Mouse (Mus musculus) limb, embryonic 11.5 days (tissue): ENCODE results near the gene AF067063. TPM values are rescaled to one million over a fixed set of nuclear protein-coding genes. Genes with fewer than 3 reads are reported as not detected.
A peak's percentile ranks its signal among the peaks of the same experiment; 100 is the strongest.
"Not testable (repeated sequence)": the region's sequence is repeated elsewhere in the genome, so short reads cannot be mapped to it uniquely, and the experiment has no call there.

Source experiments
- ATAC-seq: fragments of 200-750 bp; cut with Nextera tagmentation; 2 replicates; pipeline ENCODE4 v1.8.0; 2017; ENCODE audit warnings: low read depth; ENCODE audit not compliant: insufficient number of reproducible peaks, low FRiP score, low TSS enrichment
- DNase-seq: peaks from one replicate; pipeline ENCODE4 v3.0.0-alpha.2; 2015; ENCODE audit warnings: low spot score
- H3K27ac ChIP-seq: fragments of 300-500 bp; sonication (generic); replicated peaks from 2 replicates; pipeline ENCODE4 v1.5.1; 2014; ENCODE audit warnings: low read depth, mild to moderate bottlenecking, low read length
- H3K27me3 ChIP-seq: fragments of 300-500 bp; sonication (generic); 2 replicates; pipeline ENCODE4 v1.6.1; 2014; ENCODE audit warnings: mild to moderate bottlenecking, low read length, mixed read lengths; ENCODE audit not compliant: control insufficient read depth, insufficient read depth
- H3K36me3 ChIP-seq: fragments of 300-500 bp; sonication (generic); 2 replicates; pipeline ENCODE4 v1.6.1; 2014; ENCODE audit warnings: mild to moderate bottlenecking, low read length, moderate library complexity, mixed read lengths; ENCODE audit not compliant: control insufficient read depth, insufficient read depth
- H3K4me1 ChIP-seq: fragments of 300-500 bp; sonication (generic); 2 replicates; pipeline ENCODE4 v1.6.1; 2014; ENCODE audit warnings: low read length, mixed read lengths; ENCODE audit not compliant: control insufficient read depth, insufficient read depth
- H3K4me2 ChIP-seq: fragments of 300-500 bp; sonication (generic); 2 replicates; pipeline ENCODE4 v1.6.1; 2014; ENCODE audit warnings: low read depth, mild to moderate bottlenecking, moderate library complexity; ENCODE audit not compliant: severe bottlenecking
- H3K4me3 ChIP-seq: fragments of 300-500 bp; sonication (generic); 2 replicates; pipeline ENCODE4 v1.5.1; 2014; ENCODE audit warnings: low read depth, low read length
- H3K9ac ChIP-seq: fragments of 300-500 bp; sonication (generic); 2 replicates; pipeline ENCODE4 v1.6.1; 2014; ENCODE audit warnings: mild to moderate bottlenecking, low read length
- H3K9me3 ChIP-seq: fragments of 300-500 bp; sonication (generic); 2 replicates; pipeline ENCODE4 v1.6.1; 2016; ENCODE audit warnings: low read length; ENCODE audit not compliant: control insufficient read depth
- WGBS: fragments of 180-500 bp; shearing (Covaris S2); extraction: QIAGEN DNeasy Blood & Tissue Kit; methylation state at CpG from one replicate; pipeline ENCODE4 v1.1.7; 2014; 5-methylcytosine and 5-hydroxymethylcytosine counted together
- polyA plus RNA-seq: library from polyadenylated mRNA; unstranded; fragments of >200 nt; fragmentation: Nextera tagmentation; extraction: Ambion mirVana; gene quantifications from 2 replicates; pipeline ENCODE4 v1.2.1, GENCODE M21; 2014

AF067063 gene
- not detected in 2 replicates for polyA plus RNA-seq

DNA sequence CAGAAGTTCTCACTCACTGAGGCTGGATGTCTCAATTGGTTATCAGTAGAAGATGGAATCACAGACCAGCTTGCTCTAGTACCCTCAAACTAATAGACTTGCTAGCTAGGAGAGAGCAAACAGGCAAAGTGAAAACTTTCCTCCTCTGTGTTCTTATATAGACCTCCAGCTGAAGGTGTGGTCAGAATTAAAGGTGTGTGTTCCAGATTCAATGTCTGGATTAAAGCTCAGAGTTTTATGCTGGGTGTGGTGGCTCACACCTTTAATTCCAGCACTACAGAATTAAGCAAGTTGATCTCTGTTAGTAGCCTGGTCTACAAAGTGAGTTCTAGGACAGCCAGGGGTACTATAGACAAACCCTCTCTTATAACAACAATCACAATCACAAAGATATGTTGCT lies at the start of gene AF067063:
AF067063 (minus strand) TSS at position 101 of the 400 bp plus-strand sequence.
- H3K36me3 ChIP-seq, H3K4me3 ChIP-seq, H3K9me3 ChIP-seq, DNase-seq, H3K4me1 ChIP-seq, H3K4me2 ChIP-seq, H3K27ac ChIP-seq, H3K9ac ChIP-seq, H3K27me3 ChIP-seq, ATAC-seq: not testable (repeated sequence)

DNA sequence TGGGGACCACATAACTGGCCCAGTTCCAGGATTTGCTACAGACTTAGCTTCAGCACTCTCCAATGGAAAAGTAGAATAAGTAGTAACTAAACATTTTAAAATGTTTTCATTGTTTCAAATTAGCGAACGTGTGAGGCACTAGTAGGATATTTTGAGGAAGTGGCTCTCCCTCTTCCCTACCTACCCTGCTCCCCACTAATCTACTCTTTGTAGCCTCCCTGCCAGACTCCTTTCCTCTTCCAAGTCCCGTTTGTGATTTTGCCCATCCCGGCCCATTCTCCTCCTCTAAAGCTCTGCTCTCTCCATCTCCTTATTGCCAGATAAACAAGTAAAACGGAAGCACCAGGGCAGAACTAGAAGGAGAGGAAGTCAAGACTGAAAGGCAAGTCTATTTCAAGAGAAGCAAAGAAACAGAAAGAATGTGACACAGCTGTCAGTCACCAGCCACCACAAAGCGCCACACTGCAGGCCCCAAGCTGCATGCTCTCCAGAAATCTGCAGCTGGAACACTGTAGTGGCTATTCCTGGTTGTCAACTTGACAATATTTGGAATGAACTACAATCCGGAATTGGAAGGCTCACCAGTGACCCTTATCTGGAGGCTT lies 34.5 kb upstream of the AF067063 start:
- not testable (repeated sequence) for ATAC-seq, H3K4me1 ChIP-seq, H3K36me3 ChIP-seq, DNase-seq, H3K9ac ChIP-seq, H3K4me2 ChIP-seq, H3K27me3 ChIP-seq, H3K9me3 ChIP-seq, H3K4me3 ChIP-seq, H3K27ac ChIP-seq
- 83% methylated on average over 6 of the region's 7 CpGs for WGBS

DNA sequence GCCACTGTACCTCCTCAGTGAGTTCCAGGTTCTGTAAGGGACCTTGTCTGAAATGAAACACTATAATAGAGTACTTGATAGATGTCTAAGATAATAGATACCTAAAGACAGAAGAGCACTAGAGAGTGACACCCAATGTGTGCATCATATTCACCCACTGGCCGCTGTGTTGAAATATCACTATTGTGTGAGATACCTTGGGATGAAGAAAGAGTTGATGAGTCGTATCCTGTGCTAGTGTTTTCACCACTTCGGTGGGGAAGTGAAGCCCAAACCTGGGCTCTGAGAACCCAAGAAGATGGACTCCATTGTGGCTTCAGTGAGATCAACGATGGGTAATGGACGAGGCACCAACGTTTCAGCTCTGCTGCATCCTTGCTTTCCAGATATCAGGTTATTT lies 32.4 kb upstream of the AF067063 start:
- H3K9ac ChIP-seq, H3K27me3 ChIP-seq, ATAC-seq, H3K4me2 ChIP-seq, H3K9me3 ChIP-seq, H3K4me3 ChIP-seq, H3K36me3 ChIP-seq, H3K4me1 ChIP-seq, DNase-seq, H3K27ac ChIP-seq: not testable (repeated sequence)
- no CpG with 5 or more reads among the region's 6 CpGs for WGBS

DNA sequence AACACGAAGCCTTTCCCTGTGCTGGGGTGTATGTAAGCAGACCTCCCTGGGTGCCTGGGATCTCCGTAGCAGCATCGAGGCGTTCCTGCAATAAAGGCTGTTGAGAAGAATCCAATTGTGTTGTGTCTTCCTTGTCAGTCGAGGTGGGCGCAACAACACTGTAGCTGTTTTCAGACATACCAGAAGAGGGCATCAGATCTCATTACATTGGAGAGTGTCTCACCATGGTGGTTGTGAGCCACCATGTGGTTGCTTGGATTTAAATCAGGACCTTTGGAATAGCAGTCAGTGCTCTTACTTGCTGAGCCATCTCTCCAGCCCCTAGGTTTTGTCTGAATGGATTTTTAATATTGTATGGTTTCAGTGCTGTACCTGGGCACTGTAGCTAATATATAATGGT lies 10.0 kb upstream of the AF067063 start:
- H3K27me3 ChIP-seq, H3K36me3 ChIP-seq, ATAC-seq, H3K9ac ChIP-seq, H3K27ac ChIP-seq, DNase-seq, H3K4me3 ChIP-seq, H3K9me3 ChIP-seq, H3K4me2 ChIP-seq, H3K4me1 ChIP-seq: not testable (repeated sequence)
- 41% methylated on average over 6 of the region's 6 CpGs for WGBS

DNA sequence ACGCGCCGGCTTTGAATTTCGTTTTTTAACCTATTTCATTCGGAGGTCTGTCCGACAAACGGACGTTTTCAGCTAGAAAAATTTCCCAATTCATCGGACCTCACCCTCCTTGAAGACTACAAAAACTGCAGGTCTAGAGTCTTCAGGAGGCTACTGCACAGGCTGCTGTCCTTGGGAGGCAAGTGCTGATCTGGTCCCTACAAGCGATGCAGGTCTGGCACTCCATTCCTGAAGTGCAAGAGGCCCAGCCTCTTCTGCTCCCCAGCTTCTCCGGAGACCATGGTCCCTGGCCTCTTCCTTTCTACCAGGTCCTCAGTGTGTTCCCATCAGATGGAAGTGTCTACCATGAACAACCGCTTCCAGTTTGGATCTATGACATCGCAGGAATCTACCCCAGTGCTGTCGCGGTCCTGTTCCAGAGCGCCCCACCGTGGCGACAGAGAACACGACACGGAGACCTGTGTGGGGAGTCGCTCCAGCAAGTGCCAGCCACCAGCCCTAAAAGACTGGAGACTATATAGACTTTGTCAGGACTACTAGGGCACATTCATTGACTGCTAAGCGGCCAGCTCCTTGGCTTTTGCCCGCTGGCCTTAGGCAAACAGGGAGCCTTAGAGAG lies 7.8 kb upstream of the AF067063 start:
- ATAC-seq, H3K4me2 ChIP-seq: not testable (repeated sequence)

DNA sequence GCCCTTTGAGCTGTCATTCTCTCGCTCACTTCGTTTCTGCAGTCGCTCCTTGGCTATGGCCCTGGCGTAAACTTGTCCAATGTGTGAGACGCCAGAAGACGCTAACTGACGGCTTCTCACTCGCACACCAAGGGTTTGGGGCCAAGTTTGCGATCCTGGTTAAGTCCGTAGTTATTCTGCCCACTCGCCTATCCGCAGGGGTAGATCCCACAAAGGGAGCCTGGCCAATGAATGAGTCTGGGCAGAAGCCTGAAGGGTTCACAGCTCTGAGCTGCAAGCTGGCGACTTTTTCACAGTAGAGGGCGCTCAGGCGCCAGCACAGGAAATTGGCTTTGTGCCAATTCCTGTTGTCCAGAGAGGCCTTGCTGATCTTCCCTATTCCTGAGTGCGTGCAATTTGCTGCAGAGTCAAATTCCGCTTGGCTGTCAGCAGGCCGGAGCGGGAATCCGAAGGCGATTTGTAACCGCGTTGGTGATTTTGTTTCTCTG lies 6.4 kb upstream of the AF067063 start:
- peak; percentile 45 for DNase-seq
- H3K4me1 ChIP-seq, H3K9me3 ChIP-seq, H3K27me3 ChIP-seq, H3K36me3 ChIP-seq, H3K9ac ChIP-seq, H3K4me2 ChIP-seq, H3K4me3 ChIP-seq, H3K27ac ChIP-seq: not testable (repeated sequence)
- WGBS = 16% methylated on average over 22 of the region's 23 CpGs
- peak; percentile 58; the same call in 1 of the 2 replicates for ATAC-seq

More for the DNA sequence above, 7.8 kb upstream of the AF067063 start:
- H3K4me3 ChIP-seq, H3K9me3 ChIP-seq, H3K27ac ChIP-seq, H3K9ac ChIP-seq, H3K4me1 ChIP-seq, H3K27me3 ChIP-seq, H3K36me3 ChIP-seq: not testable (repeated sequence)
- DNase-seq = peak; percentile 52
- WGBS = 7% methylated on average over 14 of the region's 23 CpGs

DNA sequence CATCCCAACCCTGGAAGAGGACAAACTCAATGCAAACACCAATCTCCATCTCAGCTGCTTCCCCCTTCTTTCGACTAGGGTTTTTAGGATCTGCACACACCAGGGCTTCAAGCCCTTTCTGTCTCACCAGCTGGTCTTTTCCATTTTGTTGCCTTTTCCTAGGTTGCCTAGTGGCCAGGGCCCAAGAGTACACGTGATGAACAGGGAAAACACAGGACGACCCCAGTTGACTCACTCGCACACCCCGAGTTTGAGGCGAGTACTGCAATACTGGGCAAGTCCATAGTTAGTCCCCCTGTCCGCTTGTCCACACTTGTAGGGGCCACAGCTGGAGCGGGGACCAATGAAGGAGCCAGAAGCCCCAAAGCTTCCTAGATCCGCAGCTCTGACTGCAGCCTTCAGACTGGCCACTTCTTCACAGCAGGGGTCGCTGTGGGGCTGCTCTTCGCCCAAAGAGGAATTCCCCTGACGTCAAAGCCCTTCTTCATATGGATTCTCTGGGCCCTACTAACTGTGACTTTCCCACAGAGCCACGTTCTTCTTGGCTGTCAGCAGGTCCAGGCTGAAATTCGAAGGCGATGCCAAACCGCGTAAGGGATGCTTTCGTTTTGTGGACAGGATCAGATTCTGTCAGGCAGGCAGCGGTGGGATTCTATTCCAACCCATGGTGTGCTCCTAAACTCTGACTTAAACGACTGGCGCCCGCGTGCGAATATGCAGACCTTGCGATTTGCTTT lies 5.5 kb upstream of the AF067063 start, which contains the start of gene D13Ertd608e:
D13Ertd608e (plus strand) TSS at position 687 of the 737 bp plus-strand sequence.
- H3K27ac ChIP-seq, H3K9me3 ChIP-seq, H3K27me3 ChIP-seq, H3K4me2 ChIP-seq, H3K36me3 ChIP-seq, H3K4me3 ChIP-seq, H3K9ac ChIP-seq, H3K4me1 ChIP-seq: not testable (repeated sequence)
- peak; percentile 48 for DNase-seq
- ATAC-seq = peak; percentile 65
- WGBS = 15% methylated on average over 18 of the region's 25 CpGs

DNA sequence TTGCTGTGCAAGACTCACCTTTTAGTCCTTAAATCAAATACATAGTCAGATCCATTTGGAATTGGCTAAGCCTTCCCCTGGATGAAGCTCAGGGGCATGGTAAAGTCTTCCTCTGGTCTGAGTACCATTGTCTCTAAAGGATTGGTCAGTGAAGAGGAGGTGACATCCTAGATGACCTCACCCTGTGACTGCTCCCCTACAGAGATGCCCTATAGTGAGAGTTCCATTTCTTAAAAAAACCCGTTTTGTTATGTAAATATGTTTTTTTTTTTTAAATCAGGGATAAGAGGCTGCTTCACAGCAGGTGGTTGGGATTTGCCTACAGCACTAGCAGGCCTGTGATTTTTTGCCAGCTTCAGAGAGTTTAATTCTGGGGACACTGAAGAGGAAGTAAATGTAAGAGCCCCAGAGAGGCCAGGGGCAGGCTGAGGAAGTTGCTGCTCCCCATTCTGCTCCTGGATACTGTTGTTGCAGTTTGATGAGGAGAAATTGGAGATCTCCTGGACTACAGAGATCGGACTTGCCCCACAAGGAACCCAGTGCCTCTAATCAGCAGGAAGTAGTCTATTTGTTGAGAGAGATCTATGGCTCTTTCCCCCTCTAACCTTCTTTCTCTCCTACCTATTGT lies 12.3 kb downstream of the AF067063 start:
- 32% methylated on average over 2 of the region's 2 CpGs for WGBS
- ATAC-seq (no peak), DNase-seq (no peak)
- H3K36me3 ChIP-seq = no peaks in the 10 kb centered on the region
- H3K27me3 ChIP-seq = no peaks in the 10 kb centered on the region
- no peaks in the 10 kb centered on the region for H3K9me3 ChIP-seq
- H3K27ac ChIP-seq = no peak overlapping the region
- H3K9ac ChIP-seq = no peak overlapping the region
- H3K4me2 ChIP-seq = no peak overlapping the region
- H3K4me3 ChIP-seq = no peak overlapping the region
- H3K4me1 ChIP-seq = no peaks in the 10 kb centered on the region
